Mouse (Mus musculus): ENCODE measurements around the gene Zfp993.
"Not testable (repeated sequence)": the region's sequence is repeated elsewhere in the genome, so short reads cannot be mapped to it uniquely, and the experiment has no call there.

Gene Zfp993

GRCm38 (mm10) chr4:146610774-146611400, at the start of gene Zfp993:
Gene Zfp993 (plus strand): TSS chr4:146610961.
- not testable (repeated sequence) for DNase-seq

GRCm38 (mm10) chr4:146579905-146580873, 30.6 kb upstream of the Zfp993 start:
- DNase-seq = not testable (repeated sequence)

DNA sequence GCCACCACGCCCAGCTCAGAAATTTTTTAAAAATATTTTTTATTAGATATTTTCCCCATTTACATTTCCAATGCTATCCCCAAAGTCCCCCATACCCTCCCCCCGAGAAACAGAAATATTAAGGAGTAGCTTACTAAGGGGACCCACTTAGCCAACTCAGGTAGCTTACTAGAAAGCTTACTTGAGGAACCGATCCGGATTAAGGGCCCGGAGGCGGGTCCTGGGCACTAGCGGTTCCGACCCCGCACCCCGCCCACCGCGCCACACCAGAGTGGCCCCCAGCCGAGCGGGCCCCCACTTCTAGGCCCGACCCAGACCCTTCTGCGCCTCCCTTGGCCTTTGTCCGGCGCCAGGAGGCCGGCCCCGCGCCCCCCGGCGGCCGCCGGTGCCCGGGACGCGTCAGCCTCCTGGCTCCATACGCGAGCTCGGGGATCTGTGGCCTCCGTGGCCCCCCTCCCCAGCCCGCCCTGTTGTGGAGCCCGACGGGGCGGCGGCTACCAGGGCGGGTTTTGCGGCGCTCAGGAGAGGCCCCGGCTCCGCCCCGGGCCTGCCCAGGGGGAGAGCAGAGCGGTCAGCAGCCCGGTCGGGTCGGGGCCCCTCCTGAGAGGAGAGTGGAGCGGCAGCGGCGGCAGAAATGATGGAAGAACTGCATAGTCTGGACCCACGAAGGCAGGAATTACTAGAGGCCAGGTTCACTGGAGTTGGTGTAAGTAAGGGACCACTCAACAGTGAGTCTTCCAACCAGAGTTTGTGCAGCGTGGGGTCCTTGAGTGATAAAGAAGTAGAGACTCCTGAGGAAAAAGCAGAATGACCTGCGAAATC, 7.0 kb upstream of the Zfp993 start:
- not testable (repeated sequence) for DNase-seq

DNA sequence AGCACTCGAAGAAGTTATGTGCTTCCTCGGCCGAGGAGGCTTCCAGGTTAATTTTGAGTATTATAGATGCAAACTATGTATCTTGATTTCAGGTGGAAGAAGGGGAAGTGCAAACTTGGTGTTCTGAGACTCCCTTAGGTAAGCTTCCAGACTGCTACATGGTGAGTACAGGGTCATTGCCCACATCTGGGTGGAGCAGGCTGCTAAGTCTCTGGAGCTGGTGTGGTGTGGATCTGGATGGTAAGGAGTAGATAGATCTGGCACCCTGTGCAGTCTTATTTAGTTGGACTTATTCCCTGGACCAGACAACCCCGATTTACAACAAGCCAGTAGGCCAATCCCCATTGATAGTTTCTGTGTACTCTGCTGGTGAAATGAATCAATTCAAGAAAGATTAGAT, 33.6 kb downstream of the Zfp993 start:
- DNase-seq = not testable (repeated sequence)

GRCm38 (mm10) chr4:146649641-146650040, 38.9 kb downstream of the Zfp993 start:
- DNase-seq = not testable (repeated sequence)

DNA sequence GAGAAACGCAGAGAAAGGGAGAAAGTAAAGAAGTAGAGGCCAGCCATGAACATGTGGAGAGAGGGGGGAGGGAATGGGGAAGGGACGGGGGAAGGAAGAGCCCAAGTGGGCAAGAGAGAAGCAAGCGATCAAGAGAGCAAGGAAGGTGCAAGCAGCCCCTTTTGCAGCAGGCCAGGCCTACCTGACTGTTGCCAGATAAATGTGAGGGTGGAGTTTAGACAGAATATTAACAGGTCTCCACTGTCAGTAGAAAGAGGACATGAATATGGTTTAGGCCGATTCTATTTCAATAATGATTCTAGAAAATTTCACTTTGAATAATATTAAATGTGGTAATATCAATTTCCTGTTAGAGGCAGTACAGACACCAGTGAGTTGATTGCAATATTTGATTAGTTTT, 39.4 kb downstream of the Zfp993 start:
- DNase-seq = not testable (repeated sequence)

DNA sequence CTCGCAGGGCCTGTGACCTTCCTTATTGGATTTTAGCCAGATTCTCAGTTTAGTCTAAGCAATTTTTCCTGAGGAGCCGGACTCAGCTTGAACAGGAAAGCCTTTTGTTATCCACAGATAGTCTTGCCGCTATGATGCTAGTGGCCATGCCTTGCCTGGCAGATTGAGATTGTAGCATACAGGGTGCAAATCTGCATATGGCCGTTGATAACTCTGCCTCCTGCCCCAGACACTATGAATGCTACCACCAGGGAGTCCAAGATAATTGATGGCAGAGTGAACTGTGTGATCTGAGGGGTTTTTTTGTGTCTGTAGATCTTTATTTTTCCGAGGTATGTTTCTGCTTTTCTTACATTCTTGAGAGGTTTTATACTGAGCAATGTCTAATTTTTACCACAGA, 39.9 kb downstream of the Zfp993 start:
- not testable (repeated sequence) for DNase-seq

Data from kidney, adult 9 months (tissue).